Mouse (Mus musculus) embryo, embryonic 11 days (tissue): ENCODE measurements around the gene Kiz.

ENCODE experiments used
- DNase-seq: peaks from one replicate; pipeline ENCODE4 v3.0.0-alpha.2; 2015

Kiz gene

DNA sequence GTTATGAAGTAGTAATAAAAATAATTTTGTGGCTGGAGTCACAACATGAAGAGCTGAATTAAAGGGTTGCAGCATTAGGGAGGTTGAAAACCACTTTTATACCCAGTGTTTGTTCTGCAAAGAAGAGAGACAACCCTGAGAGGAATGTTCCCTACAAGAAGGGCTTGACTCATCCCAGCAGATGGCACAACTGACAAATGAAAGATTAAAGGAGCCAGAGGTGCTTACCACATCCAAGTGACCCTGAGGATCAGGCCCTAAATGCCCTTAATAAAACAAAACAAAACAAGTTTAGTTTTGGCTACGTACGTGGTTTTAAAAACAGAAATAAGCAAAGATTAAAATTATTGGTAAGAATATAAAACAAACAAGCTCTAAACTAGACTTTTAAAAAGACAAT, 129.2 kb downstream of the Kiz start:
- no peak for DNase-seq

GRCm38 (mm10) chr2:146985807-146986206, 130.1 kb downstream of the Kiz start:
- DNase-seq = no peak

GRCm38 (mm10) chr2:146986429-146986828, 130.8 kb downstream of the Kiz start:
- DNase-seq = no peak

DNA sequence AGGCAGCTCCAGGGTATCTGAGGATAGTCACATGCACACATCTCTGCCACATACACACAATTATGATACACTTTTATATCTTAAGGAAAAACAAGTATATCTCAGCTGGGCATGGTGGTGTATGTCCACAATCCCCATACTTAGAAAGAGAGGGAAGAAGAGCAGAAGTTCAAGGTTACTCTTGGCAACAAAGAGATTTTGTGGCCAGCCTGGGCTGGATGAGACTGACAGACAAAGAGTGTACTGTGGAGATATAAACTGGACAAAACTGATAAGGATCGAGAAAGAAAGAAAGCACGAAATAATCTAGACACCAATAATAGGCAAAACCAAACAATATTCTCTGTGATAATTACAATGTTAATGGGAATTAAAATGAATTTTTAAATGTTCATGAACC, 151.6 kb downstream of the Kiz start:
- DNase-seq = no peak

DNA sequence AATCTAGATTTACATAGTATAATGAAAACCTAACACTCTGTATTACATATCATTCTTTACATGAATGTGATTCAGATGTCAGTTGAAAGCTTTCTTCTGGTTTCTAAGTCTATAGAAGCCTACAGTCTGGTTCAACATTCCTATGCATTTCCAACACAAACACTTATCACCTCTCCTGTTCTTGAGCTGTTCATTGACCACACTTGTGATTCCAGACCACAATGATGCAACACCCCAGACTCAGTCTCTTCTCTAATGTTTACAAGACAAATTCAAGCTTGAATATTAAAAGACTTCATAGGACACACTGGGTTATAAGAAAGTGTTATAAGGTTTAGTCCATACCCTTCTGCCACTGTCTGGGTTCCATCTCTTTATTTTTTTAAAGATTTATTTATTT, 153.4 kb downstream of the Kiz start:
- no peak for DNase-seq

DNA sequence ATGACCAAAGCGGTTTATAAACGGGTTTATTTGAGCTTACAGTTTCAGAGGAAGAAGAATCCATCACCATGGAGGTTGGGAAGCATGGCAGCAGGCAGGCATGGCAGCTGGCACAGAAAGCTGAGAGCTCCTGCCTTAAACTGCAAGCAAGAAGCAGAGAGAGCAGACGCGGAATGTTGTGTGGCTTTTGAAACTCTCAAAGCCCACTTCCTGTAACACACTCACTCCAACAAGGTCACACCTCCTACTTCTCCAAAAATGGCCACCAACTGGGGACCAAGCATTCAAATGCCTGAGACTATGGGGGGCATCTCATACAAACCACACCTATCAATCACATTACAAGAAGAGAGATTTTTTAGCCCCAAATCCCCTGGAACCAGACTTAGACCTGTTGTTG, 154.5 kb downstream of the Kiz start:
- no peak for DNase-seq

- DNase-seq = no peak
Observed at GRCm38 (mm10) chr2:147010952-147011351, 155.3 kb downstream of the Kiz start.

DNA sequence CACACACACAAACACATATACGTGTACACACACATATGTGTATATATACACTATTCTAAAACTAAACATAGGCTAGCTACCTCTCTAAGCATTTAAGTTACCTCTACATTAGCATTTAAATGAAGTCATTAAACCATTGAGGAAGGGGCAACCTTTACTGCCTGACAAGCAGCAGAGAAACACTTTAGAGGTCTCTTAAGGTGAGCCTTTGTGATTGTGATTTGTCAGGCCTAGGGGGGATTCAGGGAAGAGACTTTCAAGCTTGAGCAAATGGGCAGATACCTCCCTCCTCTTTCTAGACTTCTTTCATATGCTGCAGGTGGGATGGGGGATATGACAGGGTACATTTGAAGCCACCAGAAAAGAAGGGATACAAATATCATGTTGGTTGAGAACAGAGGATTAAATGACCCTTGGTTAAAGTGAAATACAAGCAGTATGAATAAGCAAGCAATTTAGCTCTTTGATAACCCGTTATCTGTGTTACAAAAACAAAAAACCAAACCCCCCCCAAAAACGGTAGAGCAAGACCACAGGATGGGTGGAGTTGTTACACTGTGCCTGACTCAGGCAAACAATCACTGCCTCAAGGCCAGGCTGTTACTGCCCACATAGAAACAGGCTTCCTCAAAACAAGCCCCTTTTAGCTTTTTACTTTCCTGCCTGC, 155.9 kb downstream of the Kiz start:
- no peak for DNase-seq

- no peak for DNase-seq
Observed at GRCm38 (mm10) chr2:147012141-147012622, 156.5 kb downstream of the Kiz start.

DNA sequence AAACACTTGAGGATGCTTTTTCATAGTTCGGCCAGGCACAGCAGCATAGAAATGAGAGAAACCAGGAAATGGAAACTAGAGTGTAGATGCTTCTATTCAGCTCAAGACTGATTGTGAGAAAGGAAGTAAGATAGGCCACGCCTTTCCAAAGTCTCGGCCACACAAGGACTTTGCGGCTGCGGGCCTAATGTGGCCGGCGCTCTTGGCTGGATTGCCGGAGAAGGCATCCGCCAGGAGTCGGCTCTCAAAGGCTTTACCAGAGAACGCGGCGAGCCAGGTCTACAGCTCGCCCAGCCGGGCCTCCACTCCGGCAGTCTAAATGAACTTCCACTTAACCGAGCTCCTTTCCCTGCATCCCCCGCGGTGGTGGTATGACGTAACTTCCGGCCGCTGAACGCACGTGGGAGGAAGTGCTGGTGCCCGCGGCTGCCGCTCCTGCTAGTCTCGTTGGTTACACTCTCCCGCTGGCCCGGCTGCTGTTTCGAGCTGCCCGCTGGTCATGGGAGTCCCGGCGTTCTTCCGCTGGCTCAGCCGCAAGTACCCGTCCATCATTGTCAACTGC, 157.0 kb downstream of the Kiz start, which contains the start of gene Xrn2:
Gene Xrn2, plus strand, starts transcription at position 374 of the 562 bp plus-strand sequence.
- DNase-seq = peak; percentile 96

- peak; percentile 95 for DNase-seq
Observed at GRCm38 (mm10) chr2:147013194-147013969, 157.7 kb downstream of the Kiz start.

DNA sequence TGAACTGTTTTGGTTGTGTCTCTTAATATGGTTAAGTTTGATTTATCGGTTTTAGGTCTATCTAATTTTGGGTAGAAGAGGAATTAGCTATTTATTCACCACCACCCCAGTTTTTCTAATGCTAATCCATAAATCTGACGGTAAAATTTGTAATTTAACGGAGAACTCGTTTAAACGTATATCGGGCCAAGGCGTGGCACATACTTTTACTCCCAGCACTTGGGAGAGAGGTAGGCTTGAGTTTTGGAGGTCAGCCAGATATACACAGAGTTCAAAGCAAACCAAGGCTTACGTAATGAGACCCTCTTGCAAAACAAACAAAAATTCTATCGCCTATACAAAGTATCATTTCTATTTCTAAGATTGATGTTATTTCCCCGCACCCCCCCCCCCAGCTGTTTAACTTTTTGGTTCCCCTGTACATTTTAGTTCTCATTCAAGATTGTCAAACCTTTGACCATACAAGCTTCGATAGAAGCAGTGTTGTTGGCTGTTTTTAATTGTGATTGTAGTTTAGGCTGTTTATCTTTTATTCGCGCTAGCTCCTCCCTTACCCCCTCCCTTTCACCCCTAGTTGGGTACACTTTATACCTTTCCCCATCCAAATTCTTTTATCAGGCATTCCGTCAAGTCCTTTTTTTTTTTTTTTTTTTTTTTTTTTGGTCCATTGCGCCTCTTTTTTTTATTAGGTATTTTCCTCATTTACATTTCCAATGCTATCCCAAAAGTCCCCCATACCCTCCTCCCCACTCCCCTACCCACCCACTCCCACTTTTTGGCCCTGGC, 158.6 kb downstream of the Kiz start:
- peak; percentile 7 for DNase-seq
